Mouse (Mus musculus): ENCODE measurements at regions not wholly inside any gene's neighbourhood (a gene's known extent, or its start where the extent isn't known, plus 50 kb on each side); places are given as distances from the start of the nearest gene placed in this dataset.

- no peak for TF ChIP-seq POLR2A (IDR thresholded peaks at IDR 0.05; ENCODE audit: extremely low read depth, insufficient read depth, low read length)
- no peak for TF ChIP-seq CTCF (IDR thresholded peaks at IDR 0.05; ENCODE audit: extremely low read depth, insufficient read depth, low read length)
Measured at GRCm38 (mm10) chr16:70235189-70235588, 78.6 kb upstream of the Gbe1 start.

All from cortical plate, adult 2 months (tissue).